Mouse (Mus musculus): Measurements from ENCODE around the gene Calhm2. TPM values are rescaled to one million over a fixed set of nuclear protein-coding genes. Genes with fewer than 3 reads are reported as not detected.

The Calhm2 gene
- polyA plus RNA-seq, 1 experiment from 2014 or later, result 0.05 TPM

GRCm38 (mm10) chr19:47089718-47090525 is 48.2 kb downstream of the Calhm2 start:
- no peaks in the 10 kb centered on the region for H3K27me3 ChIP-seq
- in situ Hi-C loops (cut with MboI; ENCODE audit: low pct_unique_long_range_greater_than_20kb), result no loop called here
- CTCF ChIA-PET, result interaction anchor here (1.0 to 1.7 kb wide), 4 partner anchors 10 to 25 kb away, joined by 3 to 7 read pairs (median 6); no protein-coding TSS in a partner anchor
- ATAC-seq, result peak; percentile 51
- TF ChIP-seq CTCF (IDR thresholded peaks at IDR 0.05), result no peak
- no peak for DNase-seq (ENCODE audit: low read depth, low spot score)
- POLR2A ChIA-PET, result interaction anchor here (0.9 to 2.1 kb wide), 4 partner anchors 10 to 22 kb away, joined by 3 to 9 read pairs (median 4); partner anchors contain the start of gene Taf5

GRCm38 (mm10) chr19:47088226-47088625 is 49.9 kb downstream of the Calhm2 start:
- ATAC-seq (no peak), DNase-seq (ENCODE audit: low read depth, low spot score) (no peak)
- in situ Hi-C loops (cut with MboI; ENCODE audit: low pct_unique_long_range_greater_than_20kb), result no loop called here
- POLR2A ChIA-PET, result interaction anchor here (0.9 kb wide), 1 partner anchor 17 kb away, joined by 4 read pairs; no protein-coding TSS in a partner anchor
- H3K27me3 ChIP-seq, result no peaks in the 10 kb centered on the region
- CTCF ChIA-PET, result interaction anchor here (1.7 kb wide), 1 partner anchor 8 kb away, joined by 7 read pairs; no protein-coding TSS in a partner anchor
- TF ChIP-seq CTCF (IDR thresholded peaks at IDR 0.05), result no peak

GRCm38 (mm10) chr19:47067924-47068611 is 70.0 kb downstream of the Calhm2 start:
- no peaks in the 10 kb centered on the region for H3K27me3 ChIP-seq
- no peak for TF ChIP-seq CTCF (IDR thresholded peaks at IDR 0.05)
- DNase-seq (ENCODE audit: low read depth, low spot score) (no peak), ATAC-seq (peak; percentile 97)
- POLR2A ChIA-PET, result interaction anchor here (1.0 to 2.5 kb wide), 4 partner anchors 10 to 199 kb away, joined by 3 to 9 read pairs (median 4); partner anchors contain the start of gene Pcgf6
- CTCF ChIA-PET, result no interaction called here
- in situ Hi-C loops (cut with MboI; ENCODE audit: low pct_unique_long_range_greater_than_20kb), result no loop called here

- no peak for TF ChIP-seq CTCF (IDR thresholded peaks at IDR 0.05)
- ChIA-PET POLR2A (interaction anchor here (1.0 to 2.5 kb wide), 5 partner anchors 10 to 198 kb away, joined by 3 to 9 read pairs (median 4); partner anchors contain the start of gene Pcgf6), CTCF (interaction anchor here (1.0 kb wide), 1 partner anchor 12 kb away, joined by 3 read pairs; no protein-coding TSS in a partner anchor)
- in situ Hi-C loops (cut with MboI; ENCODE audit: low pct_unique_long_range_greater_than_20kb), result no loop called here
- peak; percentile 71 for DNase-seq (ENCODE audit: low read depth, low spot score)
- no peaks in the 10 kb centered on the region for H3K27me3 ChIP-seq
- peak; percentile 54 for ATAC-seq
Measured at GRCm38 (mm10) chr19:47067096-47067882, 70.8 kb downstream of the Calhm2 start, which contains the start of gene Taf5. Gene Taf5, plus strand, starts transcription at chr19:47067746.

- POLR2A ChIA-PET, result interaction anchor here (0.6 to 1.4 kb wide), 3 partner anchors 9 to 757 kb away, joined by 3 to 4 read pairs (median 4); no protein-coding TSS in a partner anchor
- peak; percentile 54 for TF ChIP-seq CTCF (IDR thresholded peaks at IDR 0.05)
- DNase-seq (ENCODE audit: low read depth, low spot score) (no peak), ATAC-seq (no peak)
- CTCF ChIA-PET, result interaction anchor here (1.0 kb wide), 1 partner anchor 11 kb away, joined by 3 read pairs; no protein-coding TSS in a partner anchor
- in situ Hi-C loops (cut with MboI; ENCODE audit: low pct_unique_long_range_greater_than_20kb), result no loop called here
- H3K27me3 ChIP-seq, result no peaks in the 10 kb centered on the region
Measured at GRCm38 (mm10) chr19:47065860-47066259, 72.2 kb downstream of the Calhm2 start.

GRCm38 (mm10) chr19:47057684-47058083 is 80.4 kb downstream of the Calhm2 start:
- no peak for TF ChIP-seq CTCF (IDR thresholded peaks at IDR 0.05)
- CTCF ChIA-PET, result no interaction called here
- ATAC-seq (no peak), DNase-seq (ENCODE audit: low read depth, low spot score) (no peak)
- in situ Hi-C loops (cut with MboI; ENCODE audit: low pct_unique_long_range_greater_than_20kb), result no loop called here
- POLR2A ChIA-PET, result interaction anchor here (0.8 kb wide), 1 partner anchor 10 kb away, joined by 3 read pairs; the partner anchor contains the start of gene Taf5
- peaks cover 6% of the 10 kb centered on the region for H3K27me3 ChIP-seq

Other genes starting within 250 kb of the Calhm2 start
- 1.5 TPM for gene Ina, start 123.6 kb downstream of the Calhm2 start, polyA plus RNA-seq (2021)
- 99.6 TPM for gene Nt5c2, start 123.1 kb downstream of the Calhm2 start, polyA plus RNA-seq (2021)
- 24.9 TPM for gene Pcgf6, start 87.4 kb downstream of the Calhm2 start, polyA plus RNA-seq (2021)
- gene Taf5, start 70.5 kb downstream of the Calhm2 start, polyA plus RNA-seq (2021), result 4.1 TPM
- gene Usmg5, start 47.6 kb downstream of the Calhm2 start, polyA plus RNA-seq (2021), result 714 TPM
- gene Pdcd11, start 47.5 kb downstream of the Calhm2 start, polyA plus RNA-seq (2021), result 29.3 TPM
- not detected for gene Calhm1, start 6.0 kb upstream of the Calhm2 start, polyA plus RNA-seq (2021)
- not detected for gene Calhm3, start 19.5 kb upstream of the Calhm2 start, polyA plus RNA-seq (2021)
- gene Neurl1a, start 40.5 kb upstream of the Calhm2 start, polyA plus RNA-seq (2021), result 0.28 TPM

Measured in Patski (cell line).